Mouse (Mus musculus): ENCODE data around the gene Gadl1.

GRCm38 (mm10) chr9:116083726-116084323, 174.6 kb downstream of the Gadl1 start:
- TF ChIP-seq POLR2A (IDR thresholded peaks at IDR 0.05; ENCODE audit: extremely low read depth, insufficient read depth, low read length) (no peak), CTCF (IDR thresholded peaks at IDR 0.05; ENCODE audit: extremely low read depth, insufficient read depth, low read length) (no peak)

Data from cortical plate, adult 2 months (tissue).